Mouse (Mus musculus) heart, adult 8-10 months (tissue): ENCODE measurements at regions not wholly inside any gene's neighbourhood (a gene's known extent, or its start where the extent isn't known, plus 50 kb on each side); places are given as distances from the start of the nearest gene placed in this dataset.

Experiments
- DNase-seq: peaks from one replicate; pipeline ENCODE4 v3.0.0; 2022; ENCODE audit warnings: low spot score

GRCm38 (mm10) chr13:107879535-107879934, 164.7 kb upstream of the Smim15 start:
- DNase-seq = peak; percentile 52

GRCm38 (mm10) chr13:107878980-107879379, 165.3 kb upstream of the Smim15 start:
- DNase-seq = no peak

GRCm38 (mm10) chr13:107873244-107873667, 171.0 kb upstream of the Smim15 start:
- DNase-seq = no peak

- no peak for DNase-seq
These were observed 171.7 kb upstream of the Smim15 start for GRCm38 (mm10) chr13:107872574-107872973.

- no peak for DNase-seq
These were observed 172.1 kb upstream of the Smim15 start for GRCm38 (mm10) chr13:107872137-107872536.

GRCm38 (mm10) chr13:107868906-107869305, 175.3 kb upstream of the Smim15 start:
- no peak for DNase-seq

GRCm38 (mm10) chr13:107866825-107867224, 177.4 kb upstream of the Smim15 start:
- DNase-seq = no peak

GRCm38 (mm10) chr13:107862793-107863654, 181.2 kb upstream of the Smim15 start:
- DNase-seq = peak; percentile 27

GRCm38 (mm10) chr13:107861384-107862134, 182.7 kb upstream of the Smim15 start:
- DNase-seq = no peak

- DNase-seq = no peak
These were observed 187.0 kb upstream of the Smim15 start for GRCm38 (mm10) chr13:107857043-107857755.

- no peak for DNase-seq
These were observed 193.2 kb upstream of the Smim15 start for GRCm38 (mm10) chr13:107850907-107851560.

GRCm38 (mm10) chr13:107848871-107849270, 195.4 kb upstream of the Smim15 start:
- DNase-seq = no peak

- no peak for DNase-seq
These were observed 196.8 kb upstream of the Smim15 start for GRCm38 (mm10) chr13:107847179-107848012.

GRCm38 (mm10) chr13:107846621-107847178, 197.5 kb upstream of the Smim15 start:
- DNase-seq = no peak

- DNase-seq = no peak
These were observed 198.4 kb upstream of the Smim15 start for GRCm38 (mm10) chr13:107845838-107846237.

GRCm38 (mm10) chr13:107844085-107844484, 200.2 kb upstream of the Smim15 start:
- no peak for DNase-seq

GRCm38 (mm10) chr13:107838126-107838715, 206.0 kb upstream of the Smim15 start:
- DNase-seq = peak; percentile 37

- no peak for DNase-seq
These were observed 206.9 kb upstream of the Smim15 start for GRCm38 (mm10) chr13:107837206-107837952.

GRCm38 (mm10) chr13:107835756-107836385, 208.4 kb upstream of the Smim15 start:
- no peak for DNase-seq
